Comparison of ENCODE assay signal across 28 mouse cellular contexts in the genomic region with DNA sequence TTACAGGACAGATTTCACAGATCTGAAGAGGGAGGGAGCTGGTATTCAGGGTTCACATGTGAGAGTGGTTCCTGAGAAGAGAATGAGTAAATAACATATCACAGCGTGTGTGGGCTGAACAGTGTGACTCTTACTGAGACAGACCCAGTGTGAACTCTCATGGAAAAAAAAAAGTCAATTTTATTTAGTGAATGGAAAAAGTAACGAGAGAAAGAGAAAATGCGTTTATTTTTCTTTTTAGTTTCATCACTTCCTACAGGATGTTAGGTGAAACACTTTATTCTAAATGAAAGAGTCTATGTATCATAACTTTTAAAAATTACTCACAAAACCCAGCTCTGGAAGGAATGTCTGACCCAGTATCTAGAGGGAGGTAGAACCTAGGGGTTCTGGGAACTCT. TPM values are rescaled to one million over a fixed set of nuclear protein-coding genes. Genes with fewer than 3 reads are reported as not detected.
DNase-seq lines count a peak whose midpoint lies in the region; ATAC-seq and TF ChIP-seq lines count a peak whose summit lies in the region.
"Had no signal": no experiment of that assay in that cellular context is flagged by ENCODE, and none has a peak within 500 bp of the region (broad histone marks: within the 10 kb centered on the region; RNA-seq: fewer than 3 reads in every experiment).

No protein-coding gene starts in this region.

- H3K36me3 ChIP-seq in CH12.LX (replicated peaks in 1 of 2; ENCODE audit: control insufficient read depth in 1 of 2, insufficient read depth in 1 of 2, low read length in 1 of 2), result no peaks in the 10 kb centered on the region
- no peaks in the 10 kb centered on the region for H3K36me3 ChIP-seq in hindbrain, embryonic 16.5 days (ENCODE audit: control insufficient read depth, insufficient read depth, low read length)
- H3K36me3 ChIP-seq: embryonic facial prominence, embryonic 10.5 days; embryonic facial prominence, embryonic 13.5 days; forebrain, embryonic 12.5 days; forebrain, embryonic 15.5 days; heart, embryonic 10.5 days; heart, embryonic 13.5 days had no signal

- no peak overlapping the region for H3K27ac ChIP-seq in CH12.LX (ENCODE audit: insufficient read depth, low read depth)
- H3K27ac ChIP-seq in hindbrain, embryonic 16.5 days (ENCODE audit: low read depth, low read length), result no peak overlapping the region
- H3K27ac ChIP-seq: embryonic facial prominence, embryonic 10.5 days; embryonic facial prominence, embryonic 13.5 days; forebrain, embryonic 12.5 days; forebrain, embryonic 15.5 days; heart, embryonic 10.5 days; heart, embryonic 13.5 days; hindbrain, embryonic 14.5 days had no signal

- 0 out of 2 replicates have a peak overlapping the region, but pooled peaks have one; percentile 28 for H3K9ac ChIP-seq in CH12.LX (ENCODE audit: insufficient read depth, low read depth)
- no peak overlapping the region for H3K9ac ChIP-seq in hindbrain, embryonic 16.5 days (ENCODE audit: low read depth, low read length)
- H3K9ac ChIP-seq: embryonic facial prominence, embryonic 13.5 days; forebrain, embryonic 12.5 days; forebrain, embryonic 15.5 days; heart, embryonic 13.5 days; hindbrain, embryonic 14.5 days had no signal

- dilution Hi-C loops in CH12.LX (cut with MboI; ENCODE audit: extremely low pct_ligation_motif_present, extremely low pct_unique_long_range_greater_than_20kb, low sequenced_read_pairs), result no loop called here

- no peak for TF ChIP-seq RAD21 in CH12.LX (IDR thresholded peaks at IDR 0.05; ENCODE audit: low read depth, low read length)

- H3K4me2 ChIP-seq in CH12.LX (ENCODE audit: insufficient read depth, low read depth, poor library complexity, severe bottlenecking), result peak overlapping the region; percentile 22
- H3K4me2 ChIP-seq in hindbrain, embryonic 16.5 days (ENCODE audit: low read length), result no peak overlapping the region
- H3K4me2 ChIP-seq: embryonic facial prominence, embryonic 13.5 days; forebrain, embryonic 12.5 days; forebrain, embryonic 15.5 days; heart, embryonic 13.5 days; hindbrain, embryonic 14.5 days had no signal

- H3K79me2 ChIP-seq in CH12.LX (replicated peaks; ENCODE audit: control insufficient read depth, extremely low read depth, insufficient read depth, poor library complexity, severe bottlenecking), result no peaks in the 10 kb centered on the region

- peak; percentile 58 for DNase-seq in CD4-positive, CD25-positive, alpha-beta regulatory T cell, adult 2 months (ENCODE audit: low read depth, low spot score)
- no peak for DNase-seq in CH12.LX (ENCODE audit: extremely low read depth)
- DNase-seq in T-cell, adult 2 months (ENCODE audit: low spot score), result no peak
- no peak for DNase-seq in kidney, adult 9 months
- DNase-seq: adrenal gland, adult 2 months; adrenal gland, postnatal 14 days; cerebellum, adult 11 months; cerebellum, adult 2 months; cerebellum, adult 9-11 months; cerebellum, postnatal 25 days; embryo, embryonic 11 days; gastrocnemius, postnatal 25 days; heart, adult 18-20 months; heart, postnatal 14 days; heart, postnatal 4 days had no signal

- TF ChIP-seq EP300 in CH12.LX (IDR thresholded peaks at IDR 0.05; ENCODE audit: low read length), result peak; percentile 59; the same call in 1 of the 2 replicates

- peak; percentile 65 for ATAC-seq in inflammation-experienced regulatory T-cells, adult 6 months
- no peak for ATAC-seq in hindbrain, embryonic 16.5 days
- ATAC-seq: forebrain, embryonic 15.5 days; intestine, embryonic 16.5 days had no signal

- no peaks in the 10 kb centered on the region for H3K9me3 ChIP-seq in CH12.LX (replicated peaks; ENCODE audit: low read length)
- H3K9me3 ChIP-seq in hindbrain, embryonic 16.5 days (ENCODE audit: control insufficient read depth, low read length), result no peaks in the 10 kb centered on the region
- H3K9me3 ChIP-seq: embryonic facial prominence, embryonic 10.5 days; embryonic facial prominence, embryonic 13.5 days; forebrain, embryonic 12.5 days; forebrain, embryonic 15.5 days; heart, embryonic 10.5 days; heart, embryonic 13.5 days had no signal

- H3K4me1 ChIP-seq in CH12.LX (ENCODE audit: control insufficient read depth in 1 of 2, insufficient read depth in 2 of 2), result peaks cover 7 to 43% of the 10 kb centered on the region in 2 experiments; a peak in 3 of 4 replicates
- peaks cover 3% of the 10 kb centered on the region for H3K4me1 ChIP-seq in hindbrain, embryonic 16.5 days (ENCODE audit: control insufficient read depth, insufficient read depth, low read depth, low read length)

- TF ChIP-seq CTCF in CH12.LX (conservative IDR thresholded peaks at IDR 0.05 in 1 of 2, IDR thresholded peaks at IDR 0.05 in 1 of 2; ENCODE audit: low read depth in 2 of 2, low read length in 2 of 2), result no peak

- no peak overlapping the region for H3K4me3 ChIP-seq in CH12.LX (replicated peaks in 1 of 3; ENCODE audit: low read depth in 2 of 3, low read length in 2 of 3, poor library complexity in 1 of 3)
- no peak overlapping the region for H3K4me3 ChIP-seq in hindbrain, embryonic 16.5 days (ENCODE audit: low read length)
- H3K4me3 ChIP-seq: embryonic facial prominence, embryonic 10.5 days; embryonic facial prominence, embryonic 13.5 days; erythroblast, embryonic 14.5 days; forebrain, embryonic 12.5 days; forebrain, embryonic 15.5 days; heart, embryonic 10.5 days; heart, embryonic 13.5 days had no signal

- TF ChIP-seq POLR2A in CH12.LX (IDR thresholded peaks at IDR 0.05; ENCODE audit: low read depth, low read length), result no peak

- in situ Hi-C loops in CH12.LX (cut with MboI; ENCODE audit: low pct_ligation_motif_present, low pct_unique_long_range_greater_than_20kb, low sequenced_read_pairs), result no loop called here

- no peaks in the 10 kb centered on the region for H3K27me3 ChIP-seq in CH12.LX (replicated peaks)
- H3K27me3 ChIP-seq in hindbrain, embryonic 16.5 days (replicated peaks; ENCODE audit: control insufficient read depth, insufficient read depth, low read length), result peaks cover 25% of the 10 kb centered on the region

- 57% methylated on average over 3 of the region's 3 CpGs for WGBS in hindbrain, embryonic 16.5 days

TF ChIP-seq in CH12.LX, 34 proteins besides CTCF, POLR2A, EP300 and RAD21:
- TF ChIP-seq HCFC1 (IDR thresholded peaks at IDR 0.05; ENCODE audit: low read depth, low read length) (no peak), NELFE (IDR thresholded peaks at IDR 0.05; ENCODE audit: low read depth, low read length) (no peak), IRF4 (IDR thresholded peaks at IDR 0.05; ENCODE audit: low read depth, low read length) (0 out of 2 replicates have a peak, but pooled peaks have one; percentile 23), RCOR1 (conservative IDR thresholded peaks at IDR 0.05; ENCODE audit: low read depth, low read length) (no peak), ZC3H11A (IDR thresholded peaks at IDR 0.05; ENCODE audit: low read depth, low read length) (no peak), ZNF384 (IDR thresholded peaks at IDR 0.05; ENCODE audit: low read depth, low read length) (peak; percentile 70)

RNA-seq across cellular contexts. Expression of gene Gfi1, which starts 5.6 kb away (rescaled TPM):
- 1.2 and 1.4 TPM in 2 replicates for total RNA-seq in CH12.LX (2012; rRNA removed)
- 1.5 TPM in 2 replicates for total RNA-seq in CH12.LX (2014; rRNA removed)
- 0.99 and 1.2 TPM in 2 replicates for polyA plus RNA-seq in CH12.LX (2012; ENCODE audit: insufficient read length, low read depth)
- 1 to 10 TPM; 2.0 to 7.4 (median 5.5) TPM for polyA plus RNA-seq in inflammation-experienced regulatory T-cells, adult 6 months (2017; shearing (Covaris generic))
- 0.09 TPM in 1 of 2 replicates, not detected in the other for polyA plus RNA-seq in hindbrain, embryonic 16.5 days (2015; fragmentation: Nextera tagmentation; extraction: Ambion mirVana)
- total RNA-seq: gastrocnemius, adult 8-10 months had no signal
- polyA plus RNA-seq: cerebellum, adult 2 months; cortical plate, adult 2 months; embryonic facial prominence, embryonic 10.5 days; embryonic facial prominence, embryonic 13.5 days; forebrain, embryonic 12.5 days; forebrain, embryonic 15.5 days; heart, embryonic 10.5 days; heart, embryonic 13.5 days; hindbrain, embryonic 14.5 days had no signal
